Mouse (Mus musculus) ES-E14 (cell line): ENCODE measurements around the gene Cdhr2. TPM values are rescaled to one million over a fixed set of nuclear protein-coding genes. Genes with fewer than 3 reads are reported as not detected.

Experiments
- DNase-seq: peaks from one replicate; pipeline ENCODE4 v3.0.0-alpha.2; 2013; ENCODE audit warnings: low read depth, low spot score
- H3K27ac ChIP-seq: 2 replicates; pipeline ENCODE4 v1.5.1; 2012; ENCODE audit warnings: low read depth, mild to moderate bottlenecking, low read length, moderate library complexity, mixed read lengths; ENCODE audit not compliant: poor library complexity, insufficient read depth, severe bottlenecking
- H3K36me3 ChIP-seq: 2 replicates; pipeline ENCODE4 v1.6.1; 2012; ENCODE audit warnings: mild to moderate bottlenecking, low read length, moderate library complexity, mixed read lengths; ENCODE audit not compliant: control insufficient read depth, poor library complexity, insufficient read depth, severe bottlenecking
- H3K4me1 ChIP-seq, 2 experiments: fragments of 150-350 bp in 1 of 2; sonication (generic) in 1 of 2; 2 replicates each; pipeline ENCODE4 v1.6.1; 2012; ENCODE audit warnings: low read length in 2 of 2, mild to moderate bottlenecking in 1 of 2, mixed read lengths in 1 of 2; ENCODE audit not compliant: control insufficient read depth in 2 of 2, insufficient read depth in 2 of 2, poor library complexity in 1 of 2
- H3K4me3 ChIP-seq, 2 experiments: fragments of 150-350 bp in 1 of 2; sonication (generic) in 1 of 2; 2 replicates each; pipeline ENCODE4 v1.5.1; 2012; ENCODE audit warnings: low read length in 2 of 2, low read depth in 1 of 2, mild to moderate bottlenecking in 1 of 2, mixed read lengths in 1 of 2; ENCODE audit not compliant: insufficient read depth in 1 of 2, poor library complexity in 1 of 2, severe bottlenecking in 1 of 2
- H3K9ac ChIP-seq: 2 replicates; pipeline ENCODE4 v1.6.1; 2012; ENCODE audit warnings: low read depth, mild to moderate bottlenecking, low read length, mixed read lengths; ENCODE audit not compliant: poor library complexity, insufficient read depth, severe bottlenecking
- H3K9me3 ChIP-seq: fragments of 150-350 bp; sonication (generic); 2 replicates; pipeline ENCODE4 v1.6.1; 2012; ENCODE audit warnings: low read depth, mild to moderate bottlenecking, low read length; ENCODE audit not compliant: control insufficient read depth, insufficient read depth
- CHD2 ChIP-seq: IDR thresholded peaks from 2 replicates; pipeline ENCODE4 v1.6.1; 2014; ENCODE audit warnings: mild to moderate bottlenecking, low read depth, low read length, inconsistent platforms
- HCFC1 ChIP-seq: IDR thresholded peaks from 2 replicates; pipeline ENCODE4 v1.6.1; 2012; ENCODE audit warnings: low read length, inconsistent platforms, borderline replicate concordance; ENCODE audit not compliant: insufficient read depth
- MAFK ChIP-seq: IDR thresholded peaks from 2 replicates; pipeline ENCODE4 v1.6.1; 2014; ENCODE audit warnings: mild to moderate bottlenecking, low read depth, low read length, inconsistent platforms; ENCODE audit not compliant: insufficient read depth
- ZC3H11A ChIP-seq: IDR thresholded peaks from 2 replicates; pipeline ENCODE4 v1.6.1; 2012; ENCODE audit warnings: low read depth, mild to moderate bottlenecking, inconsistent platforms, low read length, borderline replicate concordance
- ZNF384 ChIP-seq: IDR thresholded peaks from 2 replicates; pipeline ENCODE4 v1.6.1; 2012; ENCODE audit warnings: low read depth, low read length, inconsistent platforms
- in situ Hi-C, 2 experiments: fragments of 600-800 bp; cut with MboI; formaldehyde crosslinking; loops; one replicate each; pipeline ENCODE4 v1.15.1; 2025; ENCODE audit warnings: low sequenced_read_pairs in 2 of 2, inconsistent platforms in 1 of 2; ENCODE audit not compliant: unreplicated experiment in 2 of 2
- total RNA-seq: library from RNA; depleted of rRNA; stranded (reverse); fragments of 300-350 nt; gene quantifications from 2 replicates; pipeline ENCODE4 v1.2.3, GENCODE M21; 2012

Cdhr2 gene
- total RNA-seq, 1 experiment, result 0.31 TPM

- DNase-seq, result no peak
- H3K9me3 ChIP-seq, result no peaks in the 10 kb centered on the region
- H3K4me3 ChIP-seq, result no peak overlapping the region
- TF ChIP-seq HCFC1, result no peak
- no peak for TF ChIP-seq ZC3H11A
- TF ChIP-seq MAFK, result no peak
- TF ChIP-seq CHD2, result no peak
- TF ChIP-seq ZNF384, result no peak
- H3K9ac ChIP-seq, result no peak overlapping the region
- in situ Hi-C loops, result no loop called here
- peaks cover 0 to 9% of the 10 kb centered on the region in 2 experiments; a peak in 2 of 4 replicates for H3K4me1 ChIP-seq
- H3K27ac ChIP-seq, result no peak overlapping the region
- no peaks in the 10 kb centered on the region for H3K36me3 ChIP-seq
Observed at GRCm38 (mm10) chr13:54760164-54760795, 59.0 kb downstream of the Cdhr2 start.

GRCm38 (mm10) chr13:54760906-54761305 lies 59.6 kb downstream of the Cdhr2 start:
- in situ Hi-C loops, result no loop called here
- DNase-seq, result no peak
- Histone ChIP-seq H3K4me1 (peaks cover 0 to 12% of the 10 kb centered on the region in 2 experiments; a peak in 2 of 4 replicates), H3K36me3 (no peaks in the 10 kb centered on the region), H3K4me3 (no peak overlapping the region), H3K27ac (no peak overlapping the region), H3K9me3 (no peaks in the 10 kb centered on the region), H3K9ac (no peak overlapping the region)
- TF ChIP-seq MAFK (no peak), ZNF384 (no peak), CHD2 (no peak), HCFC1 (no peak), ZC3H11A (no peak)

GRCm38 (mm10) chr13:54765281-54766191 lies 64.3 kb downstream of the Cdhr2 start:
- no peak for TF ChIP-seq CHD2
- no peak for TF ChIP-seq HCFC1
- no peak for TF ChIP-seq ZC3H11A
- TF ChIP-seq MAFK, result no peak
- TF ChIP-seq ZNF384, result no peak
- in situ Hi-C loops, result no loop called here
- Histone ChIP-seq H3K27ac (no peak overlapping the region), H3K36me3 (no peaks in the 10 kb centered on the region), H3K4me1 (peaks cover 0 to 7% of the 10 kb centered on the region in 2 experiments; a peak in 1 of 4 replicates), H3K4me3 (peak overlapping the region; percentile 77 to 78), H3K9ac (peak overlapping the region; percentile 54), H3K9me3 (peaks cover under 1% of the 10 kb centered on the region; the same call in 1 of the 2 replicates)
- DNase-seq, result no peak

GRCm38 (mm10) chr13:54766192-54766768 lies 65.0 kb downstream of the Cdhr2 start, which contains the start of gene Sncb:
TSS of gene Sncb (minus strand) at chr13:54766595.
- Histone ChIP-seq H3K4me1 (peaks cover 0 to 7% of the 10 kb centered on the region in 2 experiments; a peak in 1 of 4 replicates), H3K27ac (no peak within 1 kb of the TSS; the same call in 1 of the 2 replicates), H3K36me3 (no peaks in the 10 kb centered on the region), H3K4me3 (peak within 1 kb of the TSS; percentile 77 to 78), H3K9me3 (peaks cover 4% of the 10 kb centered on the region; the same call in 1 of the 2 replicates), H3K9ac (peak within 1 kb of the TSS; percentile 54)
- in situ Hi-C loops, result no loop called here
- no peak for DNase-seq
- 0 out of 2 replicates have a peak, but pooled peaks have one; percentile 19 for TF ChIP-seq HCFC1
- no peak for TF ChIP-seq ZNF384
- no peak for TF ChIP-seq MAFK
